Mouse (Mus musculus) liver, postnatal 0 days (tissue): Measurements from ENCODE around the gene Lgals12. TPM values are rescaled to one million over a fixed set of nuclear protein-coding genes. Genes with fewer than 3 reads are reported as not detected.

Experiments used
- ATAC-seq: fragments of 200-750 bp; cut with Nextera tagmentation; 2 replicates; pipeline ENCODE4 v1.8.0; 2017; ENCODE audit warnings: mild to moderate bottlenecking, moderate library complexity
- DNase-seq: peaks from one replicate; pipeline ENCODE4 v3.0.0-alpha.2; 2016
- H3K27ac ChIP-seq: fragments of 300-500 bp; sonication (generic); 2 replicates; pipeline ENCODE4 v1.5.1; 2014; ENCODE audit warnings: antibody characterized with exemption, moderate library complexity, mild to moderate bottlenecking, low read depth
- H3K27me3 ChIP-seq: fragments of 300-500 bp; sonication (generic); 2 replicates; pipeline ENCODE4 v1.6.1; 2014; ENCODE audit warnings: low read length, control low read depth, mixed read lengths; ENCODE audit not compliant: insufficient read depth
- H3K36me3 ChIP-seq: fragments of 300-500 bp; sonication (generic); replicated peaks from 2 replicates; pipeline ENCODE4 v1.6.1; 2014; ENCODE audit warnings: mild to moderate bottlenecking, control low read depth, low read length, moderate library complexity, mixed read lengths; ENCODE audit not compliant: insufficient read depth
- H3K4me1 ChIP-seq: fragments of 300-500 bp; sonication (generic); 2 replicates; pipeline ENCODE4 v1.6.1; 2014; ENCODE audit warnings: antibody characterized with exemption, mild to moderate bottlenecking, control low read depth; ENCODE audit not compliant: insufficient read depth
- H3K4me2 ChIP-seq: fragments of 300-500 bp; sonication (generic); 2 replicates; pipeline ENCODE4 v1.6.1; 2014; ENCODE audit warnings: low read depth, mild to moderate bottlenecking, low read length, moderate library complexity, mixed read lengths
- H3K4me3 ChIP-seq: fragments of 300-500 bp; sonication (generic); 2 replicates; pipeline ENCODE4 v1.5.1; 2014; ENCODE audit warnings: low read depth, low read length
- H3K9ac ChIP-seq: fragments of 300-500 bp; sonication (generic); replicated peaks from 2 replicates; pipeline ENCODE4 v1.6.1; 2014; ENCODE audit warnings: mild to moderate bottlenecking, moderate library complexity
- H3K9me3 ChIP-seq: fragments of 300-500 bp; sonication (generic); 2 replicates; pipeline ENCODE4 v1.6.1; 2016; ENCODE audit warnings: mild to moderate bottlenecking, control low read depth, low read length, mixed read lengths
- CTCF ChIP-seq: sonication (generic); IDR thresholded peaks from 2 replicates; pipeline ENCODE4 v1.5.1; 2016; ENCODE audit warnings: antibody characterized with exemption, low read depth
- EP300 ChIP-seq: IDR thresholded peaks from 2 replicates; pipeline ENCODE4 v1.6.1; 2016; ENCODE audit warnings: antibody characterized with exemption, low read depth, mild to moderate bottlenecking
- WGBS: fragments of 180-500 bp; shearing (Covaris S2); extraction: QIAGEN DNeasy Blood & Tissue Kit; methylation state at CpG from one replicate; pipeline ENCODE4 v1.1.7; 2014; ENCODE audit not compliant: insufficient replicate concordance; 5-methylcytosine and 5-hydroxymethylcytosine counted together
- polyA plus RNA-seq: library from polyadenylated mRNA; unstranded; fragments of >200 nt; fragmentation: Nextera tagmentation; extraction: Ambion mirVana; gene quantifications from 2 replicates; pipeline ENCODE4 v1.2.1, GENCODE M21; 2015

The Lgals12 gene
- polyA plus RNA-seq, 1 experiment from 2014 or later, result not detected

GRCm38 (mm10) chr19:7559986-7560385 is 47.0 kb downstream of the Lgals12 start:
- Histone ChIP-seq H3K4me3 (no peak overlapping the region), H3K9me3 (no peaks in the 10 kb centered on the region), H3K4me2 (no peak overlapping the region), H3K36me3 (no peaks in the 10 kb centered on the region), H3K27ac (no peak overlapping the region), H3K27me3 (no peaks in the 10 kb centered on the region), H3K9ac (no peak overlapping the region), H3K4me1 (peaks cover 6% of the 10 kb centered on the region)
- no peak for DNase-seq
- 70% methylated on average over 4 of the region's 4 CpGs for WGBS
- TF ChIP-seq EP300, result no peak
- TF ChIP-seq CTCF, result no peak
- ATAC-seq, result no peak

- Histone ChIP-seq H3K4me2 (peak overlapping the region; percentile 87), H3K9me3 (no peaks in the 10 kb centered on the region), H3K4me3 (peak overlapping the region; percentile 66), H3K9ac (peak overlapping the region; percentile 82; the same call in 1 of the 2 replicates), H3K4me1 (peaks cover 6% of the 10 kb centered on the region), H3K36me3 (no peaks in the 10 kb centered on the region), H3K27ac (no peak overlapping the region), H3K27me3 (no peaks in the 10 kb centered on the region)
- WGBS, result 69% methylated on average over 4 of the region's 4 CpGs
- TF ChIP-seq EP300 (no peak), CTCF (no peak)
- ATAC-seq (no peak), DNase-seq (no peak)
Observed at GRCm38 (mm10) chr19:7558675-7559074, 48.3 kb downstream of the Lgals12 start.

- peaks cover 11% of the 10 kb centered on the region for H3K4me1 ChIP-seq
- TF ChIP-seq CTCF (no peak), EP300 (no peak)
- DNase-seq, result no peak
- H3K4me3 ChIP-seq, result peak overlapping the region; percentile 66
- peak overlapping the region; percentile 87 for H3K4me2 ChIP-seq
- H3K27me3 ChIP-seq, result no peaks in the 10 kb centered on the region
- no peaks in the 10 kb centered on the region for H3K36me3 ChIP-seq
- WGBS, result 7% methylated on average over 4 of the region's 4 CpGs
- peak overlapping the region; percentile 71 for H3K27ac ChIP-seq
- ATAC-seq, result peak; percentile 26
- H3K9ac ChIP-seq, result peak overlapping the region; percentile 82
- no peaks in the 10 kb centered on the region for H3K9me3 ChIP-seq
Observed at GRCm38 (mm10) chr19:7557844-7558243, 49.1 kb downstream of the Lgals12 start.

- no peaks in the 10 kb centered on the region for H3K27me3 ChIP-seq
- ATAC-seq, result peak; percentile 94
- peak within 1 kb of the TSS; percentile 82 for H3K9ac ChIP-seq
- H3K27ac ChIP-seq, result peak within 1 kb of the TSS; percentile 71
- peak within 1 kb of the TSS; percentile 66 for H3K4me3 ChIP-seq
- peak; percentile 41 for TF ChIP-seq CTCF
- TF ChIP-seq EP300, result no peak
- peak within 1 kb of the TSS; percentile 87 for H3K4me2 ChIP-seq
- DNase-seq, result peak; percentile 80
- H3K4me1 ChIP-seq, result peaks cover 11% of the 10 kb centered on the region
- H3K9me3 ChIP-seq, result no peaks in the 10 kb centered on the region
- no peaks in the 10 kb centered on the region for H3K36me3 ChIP-seq
- WGBS, result under 1% methylated on average over 27 of the region's 27 CpGs
Observed at GRCm38 (mm10) chr19:7557328-7557822, 49.6 kb downstream of the Lgals12 start, which contains the start of gene Pla2g16. Pla2g16 (plus strand) TSS chr19:7557459.

GRCm38 (mm10) chr19:7556641-7557040 is 50.4 kb downstream of the Lgals12 start:
- WGBS, result 81% methylated on average over 1 of the region's 1 CpGs
- Histone ChIP-seq H3K4me1 (peaks cover 14% of the 10 kb centered on the region), H3K27me3 (no peaks in the 10 kb centered on the region), H3K4me2 (no peak overlapping the region), H3K27ac (no peak overlapping the region), H3K36me3 (no peaks in the 10 kb centered on the region), H3K9me3 (no peaks in the 10 kb centered on the region), H3K9ac (no peak overlapping the region), H3K4me3 (no peak overlapping the region)
- ATAC-seq (no peak), DNase-seq (no peak)
- TF ChIP-seq CTCF (no peak), EP300 (no peak)

- no peak for TF ChIP-seq EP300
- no peak for TF ChIP-seq CTCF
- H3K4me1 ChIP-seq, result peaks cover 18% of the 10 kb centered on the region
- no peak overlapping the region for H3K4me2 ChIP-seq
- 64% methylated on average over 4 of the region's 4 CpGs for WGBS
- H3K27ac ChIP-seq, result no peak overlapping the region
- no peak for ATAC-seq
- H3K27me3 ChIP-seq, result no peaks in the 10 kb centered on the region
- no peaks in the 10 kb centered on the region for H3K9me3 ChIP-seq
- no peaks in the 10 kb centered on the region for H3K36me3 ChIP-seq
- H3K9ac ChIP-seq, result no peak overlapping the region
- H3K4me3 ChIP-seq, result no peak overlapping the region
- no peak for DNase-seq
Observed at GRCm38 (mm10) chr19:7554881-7555280, 52.1 kb downstream of the Lgals12 start.

GRCm38 (mm10) chr19:7553441-7553840 is 53.6 kb downstream of the Lgals12 start:
- Histone ChIP-seq H3K27me3 (no peaks in the 10 kb centered on the region), H3K9ac (no peak overlapping the region), H3K36me3 (no peaks in the 10 kb centered on the region), H3K27ac (peak overlapping the region; percentile 34; the same call in 1 of the 2 replicates), H3K4me3 (no peak overlapping the region), H3K4me1 (peaks cover 17% of the 10 kb centered on the region), H3K4me2 (no peak overlapping the region), H3K9me3 (no peaks in the 10 kb centered on the region)
- ATAC-seq (no peak), DNase-seq (no peak)
- no peak for TF ChIP-seq CTCF
- TF ChIP-seq EP300, result no peak; the same call in 1 of the 2 replicates
